Mouse (Mus musculus) liver, embryonic 14.5 days (tissue): ENCODE results near the gene Pip5k1b. TPM values are rescaled to one million over a fixed set of nuclear protein-coding genes. Genes with fewer than 3 reads are reported as not detected.
A peak's percentile ranks its signal among the peaks of the same experiment; 100 is the strongest.

ENCODE experiments used
- ATAC-seq: fragments of 200-750 bp; cut with Nextera tagmentation; 2 replicates; pipeline ENCODE4 v1.8.0; 2017; ENCODE audit warnings: moderate number of reproducible peaks, mild to moderate bottlenecking, moderate library complexity; ENCODE audit not compliant: insufficient read depth
- DNase-seq, 3 experiments: peaks; one replicate each; pipeline ENCODE4 v3.0.0-alpha.2; 2012 to 2013; ENCODE audit warnings: low read depth in 3 of 3, low spot score in 3 of 3
- H3K27ac ChIP-seq: fragments of 300-500 bp; sonication (generic); 2 replicates; pipeline ENCODE4 v1.5.1; 2014; ENCODE audit warnings: moderate library complexity, mild to moderate bottlenecking, control low read depth, inconsistent platforms
- H3K27me3 ChIP-seq: fragments of 300-500 bp; sonication (generic); 2 replicates; pipeline ENCODE4 v1.6.1; 2014; ENCODE audit warnings: mild to moderate bottlenecking, low read length, moderate library complexity; ENCODE audit not compliant: control insufficient read depth, insufficient read depth
- H3K36me3 ChIP-seq: fragments of 300-500 bp; sonication (generic); replicated peaks from 2 replicates; pipeline ENCODE4 v1.6.1; 2014; ENCODE audit warnings: low read depth; ENCODE audit not compliant: control insufficient read depth, insufficient read depth
- H3K4me1 ChIP-seq, 2 experiments: fragments of 200-500 bp in 1 of 2; fragments of 300-500 bp in 1 of 2; sonication (generic) in 1 of 2; replicated peaks; 2 replicates each; pipeline ENCODE4 v1.6.1; 2012 to 2014; ENCODE audit warnings: antibody characterized with exemption in 1 of 2, inconsistent platforms in 1 of 2, low read length in 1 of 2; ENCODE audit not compliant: control insufficient read depth in 2 of 2, insufficient read depth in 2 of 2
- H3K4me2 ChIP-seq: fragments of 300-500 bp; sonication (generic); 2 replicates; pipeline ENCODE4 v1.6.1; 2014; ENCODE audit warnings: low read depth, mild to moderate bottlenecking, control low read depth, moderate library complexity
- H3K4me3 ChIP-seq, 2 experiments: fragments of 200-500 bp in 1 of 2; fragments of 300-500 bp in 1 of 2; sonication (generic) in 1 of 2; 2 replicates each; pipeline ENCODE4 v1.5.1; 2012 to 2014; ENCODE audit warnings: low read depth in 2 of 2, low read length in 2 of 2, mild to moderate bottlenecking in 2 of 2, control low read depth in 1 of 2, inconsistent platforms in 1 of 2, moderate library complexity in 1 of 2; ENCODE audit not compliant: insufficient read depth in 1 of 2
- H3K9ac ChIP-seq: fragments of 300-500 bp; sonication (generic); replicated peaks from 2 replicates; pipeline ENCODE4 v1.6.1; 2014; ENCODE audit warnings: mild to moderate bottlenecking, control low read depth, moderate library complexity
- H3K9me3 ChIP-seq: fragments of 300-500 bp; sonication (generic); 2 replicates; pipeline ENCODE4 v1.6.1; 2016; ENCODE audit warnings: low read length, mixed read lengths; ENCODE audit not compliant: control insufficient read depth
- CTCF ChIP-seq: IDR thresholded peaks from 2 replicates; pipeline ENCODE4 v1.5.1; 2016; ENCODE audit warnings: antibody characterized with exemption, low read depth, control low read depth
- EP300 ChIP-seq: IDR thresholded peaks from 2 replicates; pipeline ENCODE4 v1.6.1; 2016; ENCODE audit warnings: antibody characterized with exemption, low read depth
- WGBS: fragments of 180-500 bp; shearing (Covaris S2); extraction: QIAGEN DNeasy Blood & Tissue Kit; methylation state at CpG from one replicate; pipeline ENCODE4 v1.1.7; 2014; ENCODE audit not compliant: insufficient replicate concordance; 5-methylcytosine and 5-hydroxymethylcytosine counted together
- polyA plus RNA-seq, 2 experiments: library from polyadenylated mRNA; depleted of rRNA in 1 of 2; stranded (reverse) in 1 of 2; unstranded in 1 of 2; fragments of >200 nt; fragmentation: Nextera tagmentation in 1 of 2; extraction: Ambion mirVana in 1 of 2; gene quantifications; 2 replicates each; pipeline versions ENCODE4 v1.2.1 to v1.2.3; 2012 to 2014

The Pip5k1b gene
- polyA plus RNA-seq, 2 experiments: 8.1 to 10.8 TPM

DNA sequence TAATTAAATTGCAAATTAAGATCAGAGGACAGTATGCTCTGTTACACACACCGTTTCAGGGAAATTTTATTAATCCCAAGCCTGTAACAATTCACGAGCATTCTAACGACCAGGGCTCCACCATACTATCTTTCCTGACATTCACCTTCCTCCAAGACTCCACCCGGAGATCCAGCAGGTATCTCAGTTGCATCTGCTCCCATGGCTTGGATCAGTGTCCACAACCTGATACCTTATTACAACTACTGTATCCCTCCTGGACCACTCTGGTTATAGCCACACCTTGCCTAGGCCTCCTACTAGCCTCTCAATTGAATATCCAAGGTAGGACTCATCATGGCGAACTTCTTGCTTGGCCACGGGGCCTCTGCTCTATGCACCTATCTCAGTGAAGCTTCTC is 20.5 kb downstream of the Pip5k1b start:
- 31% methylated on average over 6 of the region's 6 CpGs for WGBS
- Histone ChIP-seq H3K27me3 (no peaks in the 10 kb centered on the region), H3K9ac (peak overlapping the region; percentile 81), H3K4me2 (peak overlapping the region; percentile 90), H3K27ac (peak overlapping the region; percentile 98), H3K4me1 (peaks cover 42 to 52% of the 10 kb centered on the region in 2 experiments), H3K4me3 (peak overlapping the region; percentile 42 to 47), H3K9me3 (no peaks in the 10 kb centered on the region), H3K36me3 (no peaks in the 10 kb centered on the region)
- DNase-seq (peak in 1 of 3 experiments; percentile 51), ATAC-seq (peak; percentile 80)
- TF ChIP-seq EP300 (no peak), CTCF (no peak)

DNA sequence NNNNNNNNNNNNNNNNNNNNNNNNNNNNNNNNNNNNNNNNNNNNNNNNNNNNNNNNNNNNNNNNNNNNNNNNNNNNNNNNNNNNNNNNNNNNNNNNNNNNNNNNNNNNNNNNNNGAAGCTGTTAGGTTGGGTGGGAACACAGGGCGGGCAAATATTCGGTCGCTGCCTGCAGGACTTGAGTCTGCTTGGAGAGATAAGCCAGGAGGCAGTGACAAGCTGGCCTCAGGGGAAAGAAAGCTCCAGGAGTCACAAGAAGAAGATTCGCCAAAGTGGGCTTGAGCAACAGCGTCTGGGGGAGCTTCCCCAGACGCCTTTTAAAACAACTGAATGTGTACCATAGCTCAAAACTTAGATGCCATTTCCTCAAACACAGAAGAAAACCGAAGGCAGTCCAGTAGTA is 20.9 kb downstream of the Pip5k1b start:
- DNase-seq (peak; percentile 90 to 92 (median 92)), ATAC-seq (peak; percentile 99)
- Histone ChIP-seq H3K36me3 (no peaks in the 10 kb centered on the region), H3K9me3 (no peaks in the 10 kb centered on the region), H3K9ac (peak overlapping the region; percentile 81), H3K4me1 (peaks cover 42 to 52% of the 10 kb centered on the region in 2 experiments), H3K27me3 (no peaks in the 10 kb centered on the region), H3K27ac (peak overlapping the region; percentile 98), H3K4me2 (peak overlapping the region; percentile 90), H3K4me3 (peak overlapping the region; percentile 42 to 47)
- TF ChIP-seq EP300: peak; percentile 90
- TF ChIP-seq CTCF: no peak
- WGBS: 6% methylated on average over 7 of the region's 7 CpGs

DNA sequence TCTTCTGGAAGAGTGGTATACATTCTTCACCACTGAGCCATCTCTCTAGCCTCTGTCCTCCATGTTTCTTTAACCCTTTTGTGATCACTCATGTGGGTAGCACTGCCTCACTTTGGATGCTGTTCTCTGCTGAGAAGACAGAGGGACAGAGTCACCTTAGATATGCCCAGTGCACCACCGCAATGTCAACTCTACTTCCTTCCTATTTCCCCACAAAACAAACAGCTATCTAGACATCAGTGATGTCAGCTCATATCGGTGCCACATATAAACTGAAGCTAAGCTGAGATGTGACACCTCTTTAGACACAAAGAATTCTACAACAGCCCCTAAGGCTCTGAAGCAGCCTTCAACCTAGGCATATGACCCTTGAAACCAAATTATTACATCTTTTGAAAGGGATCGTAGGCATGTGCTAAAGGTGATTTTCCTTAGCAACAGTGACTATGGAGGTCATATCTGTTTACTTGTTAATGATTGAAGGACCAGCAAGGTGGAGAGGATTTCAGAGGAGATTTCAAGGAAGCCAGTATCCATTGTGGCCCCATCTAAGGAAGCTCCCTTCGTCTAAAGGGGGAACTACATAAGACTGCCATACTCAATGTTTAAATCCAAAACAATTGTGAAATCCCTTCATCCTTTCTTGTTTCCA is 26.6 kb downstream of the Pip5k1b start:
- peak overlapping the region; percentile 50 for H3K4me2 ChIP-seq
- H3K4me1 ChIP-seq: peaks cover 42 to 49% of the 10 kb centered on the region in 2 experiments
- ATAC-seq (peak; percentile 41; the same call in 1 of the 2 replicates), DNase-seq (no peak)
- WGBS: 44% methylated on average over 4 of the region's 4 CpGs
- no peak overlapping the region for H3K4me3 ChIP-seq
- H3K27ac ChIP-seq: peak overlapping the region; percentile 86
- H3K9ac ChIP-seq: peak overlapping the region; percentile 20
- H3K9me3 ChIP-seq: no peaks in the 10 kb centered on the region
- H3K27me3 ChIP-seq: no peaks in the 10 kb centered on the region
- H3K36me3 ChIP-seq: no peaks in the 10 kb centered on the region
- TF ChIP-seq CTCF (peak; percentile 37), EP300 (no peak)

DNA sequence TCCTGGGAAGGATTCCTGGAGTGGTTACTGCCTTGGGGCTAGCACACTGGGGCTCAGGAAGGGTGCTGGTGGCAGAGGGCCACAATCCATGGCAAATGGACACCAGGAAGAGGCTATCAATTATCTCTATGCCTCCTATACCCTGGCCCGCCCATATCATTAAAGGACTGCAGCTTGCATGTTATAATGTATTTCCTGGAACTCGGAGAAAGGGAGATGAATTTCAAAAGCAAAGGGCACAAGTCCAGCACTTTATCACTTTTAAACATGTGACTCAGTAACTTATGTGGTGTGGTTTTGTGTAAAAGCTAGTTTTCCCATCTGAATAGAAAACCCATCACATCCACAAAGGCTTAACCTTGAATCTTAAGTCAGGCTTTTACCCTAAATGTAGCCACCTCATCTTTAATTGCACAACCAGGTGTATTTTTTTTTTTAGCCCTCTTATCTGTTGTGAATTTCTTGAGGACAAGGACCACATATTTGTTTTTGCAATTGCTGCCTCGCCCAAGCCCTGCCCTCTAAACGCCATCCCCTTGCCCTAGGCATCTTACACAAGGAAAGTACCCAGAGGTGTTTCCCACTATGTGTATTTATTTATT is 27.4 kb downstream of the Pip5k1b start:
- no peaks in the 10 kb centered on the region for H3K9me3 ChIP-seq
- TF ChIP-seq CTCF (no peak), EP300 (0 out of 2 replicates have a peak, but pooled peaks have one; percentile 1)
- peak overlapping the region in 1 of 2 experiments; percentile 8; a peak in 1 of 4 replicates for H3K4me3 ChIP-seq
- H3K9ac ChIP-seq: peak overlapping the region; percentile 57
- peaks cover 35 to 42% of the 10 kb centered on the region in 2 experiments for H3K4me1 ChIP-seq
- H3K36me3 ChIP-seq: no peaks in the 10 kb centered on the region
- H3K27ac ChIP-seq: peak overlapping the region; percentile 86
- no peaks in the 10 kb centered on the region for H3K27me3 ChIP-seq
- DNase-seq (peak in 1 of 3 experiments; percentile 67), ATAC-seq (peak; percentile 70)
- 28% methylated on average over 4 of the region's 4 CpGs for whole genome bisulfite sequencing
- H3K4me2 ChIP-seq: peak overlapping the region; percentile 50

DNA sequence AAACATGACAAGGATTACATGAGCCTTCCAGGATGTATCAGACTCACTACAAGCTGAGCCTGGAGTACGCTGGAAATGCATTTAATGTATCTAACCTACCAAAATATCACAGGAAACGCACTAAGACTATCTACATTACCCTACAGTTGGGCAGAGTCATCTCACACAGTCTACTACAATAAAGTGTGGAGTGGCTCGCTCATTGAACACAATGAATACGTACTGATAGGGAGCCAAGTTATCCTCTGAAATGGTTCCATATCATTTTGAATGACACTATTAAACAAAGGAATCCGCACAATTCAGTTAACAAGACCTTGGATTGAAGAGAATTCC is 28.1 kb downstream of the Pip5k1b start:
- Histone ChIP-seq H3K4me1 (peaks cover 34 to 36% of the 10 kb centered on the region in 2 experiments), H3K9me3 (no peaks in the 10 kb centered on the region), H3K27me3 (no peaks in the 10 kb centered on the region), H3K27ac (peak overlapping the region; percentile 86), H3K36me3 (no peaks in the 10 kb centered on the region), H3K4me3 (no peak overlapping the region), H3K4me2 (peak overlapping the region; percentile 50), H3K9ac (peak overlapping the region; percentile 57)
- DNase-seq: no peak
- no peak for TF ChIP-seq EP300
- WGBS: 46% methylated on average over 5 of the region's 5 CpGs
- 0 out of 2 replicates have a peak, but pooled peaks have one; percentile 27 for ATAC-seq
